Mouse (Mus musculus): ENCODE results near the gene Msh5. TPM values are rescaled to one million over a fixed set of nuclear protein-coding genes. Genes with fewer than 3 reads are reported as not detected.
A peak's percentile ranks its signal among the peaks of the same experiment; 100 is the strongest.
"Not testable (repeated sequence)": the region's sequence is repeated elsewhere in the genome, so short reads cannot be mapped to it uniquely, and the experiment has no call there.

Msh5 gene
- polyA plus RNA-seq, 1 experiment from 2014 or later: 3.9 TPM

GRCm38 (mm10) chr17:35011440-35011839, 35.1 kb downstream of the Msh5 start:
- Histone ChIP-seq H3K4me3 (0 out of 2 replicates have a peak overlapping the region, but pooled peaks have one; percentile 4), H3K4me1 (replicated peaks) (no peaks in the 10 kb centered on the region), H3K27ac (no peak overlapping the region), H3K9me3 (no peaks in the 10 kb centered on the region), H3K36me3 (peaks cover 100% of the 10 kb centered on the region), H3K27me3 (ENCODE audit: insufficient read depth, poor library complexity, severe bottlenecking) (no peaks in the 10 kb centered on the region)
- DNase-seq (ENCODE audit: low spot score): no peak
- WGBS: 95% methylated on average over 8 of the region's 8 CpGs

GRCm38 (mm10) chr17:35009586-35009985, 37.0 kb downstream of the Msh5 start:
- no peaks in the 10 kb centered on the region for H3K9me3 ChIP-seq
- no peaks in the 10 kb centered on the region for H3K4me1 ChIP-seq (replicated peaks)
- H3K36me3 ChIP-seq: peaks cover 98% of the 10 kb centered on the region
- no peaks in the 10 kb centered on the region for H3K27me3 ChIP-seq (ENCODE audit: insufficient read depth, poor library complexity, severe bottlenecking)
- WGBS: 93% methylated on average over 7 of the region's 7 CpGs
- no peak overlapping the region for H3K4me3 ChIP-seq
- no peak overlapping the region for H3K27ac ChIP-seq
- no peak for DNase-seq (ENCODE audit: low spot score)

- Histone ChIP-seq H3K9me3 (no peaks in the 10 kb centered on the region), H3K36me3 (peaks cover 95% of the 10 kb centered on the region), H3K27ac (no peak overlapping the region), H3K4me1 (replicated peaks) (peaks cover 18% of the 10 kb centered on the region), H3K27me3 (ENCODE audit: insufficient read depth, poor library complexity, severe bottlenecking) (no peaks in the 10 kb centered on the region), H3K4me3 (no peak overlapping the region)
- DNase-seq (ENCODE audit: low spot score): no peak
- 93% methylated on average over 7 of the region's 7 CpGs for WGBS
Measured at GRCm38 (mm10) chr17:35007387-35007991, 39.1 kb downstream of the Msh5 start.

- DNase-seq (ENCODE audit: low spot score); H3K27me3 ChIP-seq (ENCODE audit: insufficient read depth, poor library complexity, severe bottlenecking); H3K27ac ChIP-seq; H3K4me3 ChIP-seq; H3K9me3 ChIP-seq: not testable (repeated sequence)
- WGBS: 96% methylated on average over 5 of the region's 5 CpGs
- Histone ChIP-seq H3K4me1 (replicated peaks) (peaks cover 30% of the 10 kb centered on the region), H3K36me3 (peaks cover 81% of the 10 kb centered on the region)
Measured at GRCm38 (mm10) chr17:35005902-35006301, 40.6 kb downstream of the Msh5 start.

- Histone ChIP-seq H3K27ac (no peak overlapping the region), H3K4me1 (replicated peaks) (peaks cover 34% of the 10 kb centered on the region), H3K9me3 (no peaks in the 10 kb centered on the region), H3K4me3 (0 out of 2 replicates have a peak overlapping the region, but pooled peaks have one; percentile 1), H3K27me3 (ENCODE audit: insufficient read depth, poor library complexity, severe bottlenecking) (no peaks in the 10 kb centered on the region), H3K36me3 (peaks cover 74% of the 10 kb centered on the region)
- WGBS: 92% methylated on average over 10 of the region's 10 CpGs
- DNase-seq (ENCODE audit: low spot score): no peak
Measured at GRCm38 (mm10) chr17:35005158-35005557, 41.4 kb downstream of the Msh5 start.

DNA sequence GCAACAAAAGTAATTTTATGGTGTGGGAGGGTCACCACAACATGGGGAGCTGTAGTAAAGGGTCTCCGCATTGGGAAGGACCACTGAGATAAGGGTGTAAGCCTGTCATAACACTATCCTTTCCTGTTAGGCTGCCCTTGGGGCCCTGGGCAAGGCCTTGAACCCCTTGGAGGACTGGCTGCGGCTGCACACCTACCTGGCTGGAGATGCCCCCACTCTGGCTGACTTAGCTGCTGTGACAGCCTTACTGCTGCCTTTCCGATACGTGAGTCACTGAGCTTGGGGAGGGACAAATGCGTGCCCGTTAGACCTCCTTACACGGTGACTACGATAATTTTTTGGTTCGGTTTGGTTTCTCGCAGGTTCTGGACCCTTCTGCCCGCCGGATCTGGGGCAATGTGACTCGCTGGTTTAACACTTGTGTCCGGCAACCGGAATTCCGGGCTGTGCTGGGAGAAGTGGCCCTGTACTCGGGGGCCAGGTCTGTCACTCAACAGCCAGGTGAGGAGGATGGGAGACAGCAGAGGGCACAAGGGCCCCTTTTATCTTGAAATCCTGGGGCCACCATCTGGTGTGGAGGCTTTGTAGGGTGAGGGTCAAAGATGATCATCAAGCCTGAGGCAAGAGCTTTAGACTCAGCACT, 42.3 kb downstream of the Msh5 start:
- 95% methylated on average over 17 of the region's 17 CpGs for WGBS
- Histone ChIP-seq H3K27ac (no peak overlapping the region), H3K4me1 (replicated peaks) (peaks cover 43% of the 10 kb centered on the region), H3K27me3 (ENCODE audit: insufficient read depth, poor library complexity, severe bottlenecking) (no peaks in the 10 kb centered on the region), H3K36me3 (peaks cover 66% of the 10 kb centered on the region), H3K4me3 (no peak overlapping the region), H3K9me3 (no peaks in the 10 kb centered on the region)
- no peak for DNase-seq (ENCODE audit: low spot score)

DNA sequence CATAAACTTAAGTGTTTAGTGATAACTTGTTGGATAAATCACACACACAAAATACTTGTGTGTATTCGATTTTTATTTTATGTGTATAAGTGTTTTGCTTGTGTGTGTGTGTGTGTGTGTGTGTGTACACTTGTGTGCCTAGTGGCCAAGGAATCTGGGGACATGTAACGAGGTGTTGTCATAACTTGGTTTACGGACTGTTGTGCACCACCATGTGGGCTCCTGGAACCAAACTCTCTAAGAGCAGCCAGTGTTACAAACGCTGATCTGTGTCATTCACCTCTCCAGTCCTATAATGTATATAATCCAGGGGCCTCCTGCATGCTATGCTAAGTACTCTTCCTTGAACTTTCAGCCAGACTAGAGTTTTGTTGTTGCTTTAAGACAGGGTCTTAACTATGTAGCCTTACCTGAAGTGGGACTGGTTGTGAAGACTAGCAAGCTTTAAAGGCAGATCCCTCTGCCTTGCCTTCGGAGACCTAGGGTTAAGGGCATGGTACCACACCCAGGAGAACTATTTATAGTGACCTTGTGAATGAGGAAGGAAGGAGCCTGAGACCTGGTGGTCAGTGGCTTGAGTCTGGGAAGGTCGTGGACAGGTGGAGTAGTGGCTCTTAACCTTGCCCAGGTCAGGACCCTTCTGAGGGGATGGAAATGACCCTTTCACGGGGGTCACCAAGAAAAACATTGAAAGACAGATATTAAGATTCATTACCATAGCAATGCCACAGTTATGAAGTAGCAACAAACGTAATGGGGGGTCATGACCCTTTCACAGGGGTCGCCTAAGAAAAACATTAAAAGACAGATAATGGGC, 43.3 kb downstream of the Msh5 start:
- Histone ChIP-seq H3K9me3 (no peaks in the 10 kb centered on the region), H3K4me1 (replicated peaks) (peaks cover 53% of the 10 kb centered on the region), H3K27me3 (ENCODE audit: insufficient read depth, poor library complexity, severe bottlenecking) (no peaks in the 10 kb centered on the region), H3K4me3 (peak overlapping the region; percentile 89), H3K36me3 (peaks cover 66% of the 10 kb centered on the region), H3K27ac (0 out of 2 replicates have a peak overlapping the region, but pooled peaks have one; percentile 95)
- DNase-seq (ENCODE audit: low spot score): no peak
- WGBS: 78% methylated on average over 9 of the region's 9 CpGs

- Histone ChIP-seq H3K27me3 (ENCODE audit: insufficient read depth, poor library complexity, severe bottlenecking) (no peaks in the 10 kb centered on the region), H3K27ac (peak overlapping the region; percentile 95), H3K4me1 (replicated peaks) (peaks cover 59% of the 10 kb centered on the region), H3K4me3 (peak overlapping the region; percentile 89), H3K9me3 (no peaks in the 10 kb centered on the region), H3K36me3 (peaks cover 66% of the 10 kb centered on the region)
- DNase-seq (ENCODE audit: low spot score): no peak
- 20% methylated on average over 12 of the region's 12 CpGs for WGBS
Measured at GRCm38 (mm10) chr17:35002153-35002865, 44.2 kb downstream of the Msh5 start.

- no peaks in the 10 kb centered on the region for H3K27me3 ChIP-seq (ENCODE audit: insufficient read depth, poor library complexity, severe bottlenecking)
- WGBS: under 1% methylated on average over 35 of the region's 35 CpGs
- H3K36me3 ChIP-seq: peaks cover 66% of the 10 kb centered on the region
- DNase-seq (ENCODE audit: low spot score): no peak
- H3K4me1 ChIP-seq (replicated peaks): peaks cover 66% of the 10 kb centered on the region
- H3K9me3 ChIP-seq: no peaks in the 10 kb centered on the region
- H3K27ac ChIP-seq: peak overlapping the region; percentile 95
- peak overlapping the region; percentile 89 for H3K4me3 ChIP-seq
Measured at GRCm38 (mm10) chr17:35001452-35002152, 44.9 kb downstream of the Msh5 start.

GRCm38 (mm10) chr17:35000717-35001451, 45.7 kb downstream of the Msh5 start, which contains the start of gene Vars:
TSS of gene Vars (plus strand) at chr17:35000987.
- H3K27me3 ChIP-seq (ENCODE audit: insufficient read depth, poor library complexity, severe bottlenecking): no peaks in the 10 kb centered on the region
- peak within 1 kb of the TSS; percentile 89 for H3K4me3 ChIP-seq
- peak; percentile 96 for DNase-seq (ENCODE audit: low spot score)
- H3K9me3 ChIP-seq: no peaks in the 10 kb centered on the region
- H3K27ac ChIP-seq: peak within 1 kb of the TSS; percentile 95
- whole genome bisulfite sequencing: under 1% methylated on average over 83 of the region's 83 CpGs
- peaks cover 69% of the 10 kb centered on the region for H3K4me1 ChIP-seq (replicated peaks)
- H3K36me3 ChIP-seq: peaks cover 66% of the 10 kb centered on the region

DNA sequence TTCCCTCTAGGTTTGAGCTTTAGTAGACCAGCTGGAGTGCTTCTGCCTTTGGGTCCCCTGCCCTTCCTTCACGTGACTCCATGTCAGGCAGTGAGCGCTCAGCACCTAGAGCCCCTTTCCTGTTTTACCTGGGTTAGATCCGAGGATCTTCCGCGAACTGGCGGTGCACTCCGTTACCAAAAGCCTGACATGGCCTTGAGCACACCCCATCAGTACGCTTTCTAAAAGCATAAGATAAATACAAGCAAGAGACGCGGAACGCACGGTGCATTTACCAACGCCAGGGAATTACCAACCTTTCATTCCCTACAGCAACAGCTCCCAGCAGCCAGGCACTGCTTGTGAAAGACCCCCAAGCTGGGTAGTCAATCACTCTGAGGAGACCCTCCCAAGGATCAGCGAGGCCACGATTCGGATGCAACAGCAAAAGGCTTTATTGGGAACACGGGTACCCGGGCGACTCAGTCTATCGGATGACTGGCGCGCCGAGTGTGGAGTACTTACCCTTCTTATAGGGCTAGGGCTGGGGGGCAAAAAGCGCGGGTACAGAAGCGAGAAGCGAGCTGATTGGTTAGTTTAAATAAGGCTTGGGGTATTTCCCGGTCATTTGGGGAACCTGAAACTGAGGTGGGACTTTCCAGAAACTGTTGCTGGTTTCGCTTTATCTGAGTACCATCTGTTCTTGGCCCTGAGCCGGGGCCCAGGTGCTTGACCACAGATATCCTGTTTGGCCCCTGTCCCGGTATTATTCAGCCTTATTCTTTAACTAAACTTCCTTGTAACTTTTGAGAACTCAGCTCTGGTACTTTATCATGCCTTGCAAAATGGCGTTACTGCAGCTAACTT, 46.5 kb downstream of the Msh5 start:
- Histone ChIP-seq H3K4me3 (peak overlapping the region; percentile 89), H3K27ac (peak overlapping the region; percentile 95), H3K36me3 (peaks cover 64% of the 10 kb centered on the region), H3K4me1 (replicated peaks) (peaks cover 69% of the 10 kb centered on the region)
- peak; percentile 39 for DNase-seq (ENCODE audit: low spot score)
- H3K9me3 ChIP-seq; H3K27me3 ChIP-seq (ENCODE audit: insufficient read depth, poor library complexity, severe bottlenecking): not testable (repeated sequence)
- 24% methylated on average over 30 of the region's 32 CpGs for WGBS
